Mouse (Mus musculus): ENCODE measurements around the gene Dnah8. TPM values are rescaled to one million over a fixed set of nuclear protein-coding genes. Genes with fewer than 3 reads are reported as not detected.

Dnah8 gene
- total and polyA plus RNA-seq, 3 experiments: 0.34 to 0.63 (median 0.52) TPM

GRCm38 (mm10) chr17:30662131-30662530 lies 38.0 kb downstream of the Dnah8 start:
- no peak for DNase-seq

GRCm38 (mm10) chr17:30663170-30663569 lies 39.0 kb downstream of the Dnah8 start:
- no peak for DNase-seq

- DNase-seq: no peak
These were observed 40.7 kb downstream of the Dnah8 start for GRCm38 (mm10) chr17:30664856-30665255.

GRCm38 (mm10) chr17:30672556-30672955 lies 48.4 kb downstream of the Dnah8 start:
- DNase-seq: no peak

GRCm38 (mm10) chr17:30673023-30673422 lies 48.9 kb downstream of the Dnah8 start:
- DNase-seq: no peak

- DNase-seq: no peak
These were observed 51.0 kb downstream of the Dnah8 start for GRCm38 (mm10) chr17:30675021-30675740.

- no peak for DNase-seq
These were observed 54.4 kb downstream of the Dnah8 start for GRCm38 (mm10) chr17:30678523-30678922.

- no peak for DNase-seq
These were observed 55.5 kb downstream of the Dnah8 start for GRCm38 (mm10) chr17:30679612-30680011.

GRCm38 (mm10) chr17:30681604-30682003 lies 57.5 kb downstream of the Dnah8 start:
- DNase-seq: peak; percentile 53

- no peak for DNase-seq
These were observed 66.0 kb downstream of the Dnah8 start for GRCm38 (mm10) chr17:30690181-30690580.

GRCm38 (mm10) chr17:30691481-30691880 lies 67.3 kb downstream of the Dnah8 start:
- DNase-seq: no peak

- no peak for DNase-seq
These were observed 70.1 kb downstream of the Dnah8 start for GRCm38 (mm10) chr17:30694281-30694680.

GRCm38 (mm10) chr17:30714732-30715131 lies 90.6 kb downstream of the Dnah8 start:
- no peak for DNase-seq

- DNase-seq: no peak
These were observed 94.0 kb downstream of the Dnah8 start for GRCm38 (mm10) chr17:30718197-30718596.

GRCm38 (mm10) chr17:30719031-30719430 lies 94.9 kb downstream of the Dnah8 start:
- no peak for DNase-seq

GRCm38 (mm10) chr17:30727788-30728187 lies 103.6 kb downstream of the Dnah8 start:
- no peak for DNase-seq

- DNase-seq: no peak
These were observed 108.6 kb downstream of the Dnah8 start for GRCm38 (mm10) chr17:30732736-30733135.

- no peak for DNase-seq
These were observed 110.6 kb downstream of the Dnah8 start for GRCm38 (mm10) chr17:30734770-30735169.

- DNase-seq: no peak
These were observed 111.3 kb downstream of the Dnah8 start for GRCm38 (mm10) chr17:30735454-30735853.

- peak; percentile 62 for DNase-seq
These were observed 113.6 kb downstream of the Dnah8 start for GRCm38 (mm10) chr17:30737797-30738196.

GRCm38 (mm10) chr17:30739769-30740168 lies 115.6 kb downstream of the Dnah8 start:
- no peak for DNase-seq

- no peak for DNase-seq
These were observed 119.8 kb downstream of the Dnah8 start for GRCm38 (mm10) chr17:30743947-30744346.

- peak; percentile 40 for DNase-seq
These were observed 122.2 kb downstream of the Dnah8 start for GRCm38 (mm10) chr17:30746056-30747024.
